Mouse (Mus musculus): ENCODE data around the gene Eipr1. TPM values are rescaled to one million over a fixed set of nuclear protein-coding genes. Genes with fewer than 3 reads are reported as not detected.
"Not testable (repeated sequence)": the region's sequence is repeated elsewhere in the genome, so short reads cannot be mapped to it uniquely, and the experiment has no call there.

Gene Eipr1
- polyA plus RNA-seq, 1 experiment from 2014 or later = 50.0 TPM

DNA sequence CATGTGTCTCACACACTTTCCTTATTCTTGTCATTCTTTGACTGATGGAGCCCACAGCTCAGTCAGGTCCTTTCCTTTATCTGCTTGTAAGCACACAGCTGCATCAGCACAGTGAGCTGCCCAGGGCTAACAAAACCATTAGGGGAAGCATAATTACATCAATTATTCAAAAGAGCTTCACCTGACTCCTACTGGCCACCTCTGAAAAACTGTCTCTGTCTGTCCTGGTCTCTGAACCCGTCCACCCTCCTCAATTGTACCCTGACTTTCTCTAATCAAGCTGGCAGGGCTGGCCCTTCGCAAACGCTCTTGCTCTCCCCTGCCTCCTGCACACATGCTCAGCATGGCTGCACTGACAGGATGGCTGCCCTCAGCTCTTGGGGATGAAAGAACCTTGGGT lies 27.2 kb upstream of the Eipr1 start:
- H3K4me1 ChIP-seq (replicated peaks; ENCODE audit: control insufficient read depth, insufficient read depth, low read length) = no peaks in the 10 kb centered on the region
- ATAC-seq (ENCODE audit: low FRiP score) = no peak
- no peaks in the 10 kb centered on the region for H3K27me3 ChIP-seq (ENCODE audit: control insufficient read depth, insufficient read depth, low read length)
- H3K9me3 ChIP-seq (ENCODE audit: control insufficient read depth, low read length) = no peaks in the 10 kb centered on the region
- H3K27ac ChIP-seq (ENCODE audit: low read depth, low read length) = no peak overlapping the region
- WGBS = 79% methylated on average over 3 of the region's 3 CpGs
- DNase-seq (ENCODE audit: low spot score) = no peak
- no peak overlapping the region for H3K9ac ChIP-seq (ENCODE audit: low read depth, low read length)
- H3K36me3 ChIP-seq (ENCODE audit: control insufficient read depth, insufficient read depth, low read length) = no peaks in the 10 kb centered on the region
- no peak overlapping the region for H3K4me2 ChIP-seq (replicated peaks; ENCODE audit: low read depth, low read length)
- no peak overlapping the region for H3K4me3 ChIP-seq (ENCODE audit: low read depth, low read length)

DNA sequence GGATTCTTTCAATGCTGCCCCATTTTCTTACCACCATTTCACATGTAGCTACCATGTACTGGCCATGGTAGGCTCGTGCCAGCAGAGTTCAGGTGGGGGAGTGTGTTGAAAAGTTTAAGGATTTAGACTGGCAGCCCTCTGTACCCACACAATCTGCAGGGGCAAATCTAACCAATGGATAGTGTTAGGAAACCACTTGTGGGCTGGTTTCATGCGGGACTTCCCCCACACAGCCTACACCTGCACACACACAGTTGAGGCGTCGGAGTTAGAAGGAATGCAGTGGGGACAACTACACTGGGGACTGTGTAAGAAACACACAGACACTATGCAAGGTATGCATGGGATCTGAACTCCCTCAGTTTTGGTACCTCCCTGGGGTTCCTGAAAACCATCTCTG lies 25.4 kb upstream of the Eipr1 start:
- no peak overlapping the region for H3K9ac ChIP-seq (ENCODE audit: low read depth, low read length)
- no peaks in the 10 kb centered on the region for H3K4me1 ChIP-seq (replicated peaks; ENCODE audit: control insufficient read depth, insufficient read depth, low read length)
- H3K4me3 ChIP-seq (ENCODE audit: low read depth, low read length) = no peak overlapping the region
- ATAC-seq (ENCODE audit: low FRiP score) (no peak), DNase-seq (ENCODE audit: low spot score) (no peak)
- no peaks in the 10 kb centered on the region for H3K27me3 ChIP-seq (ENCODE audit: control insufficient read depth, insufficient read depth, low read length)
- no peak overlapping the region for H3K27ac ChIP-seq (ENCODE audit: low read depth, low read length)
- H3K4me2 ChIP-seq (replicated peaks; ENCODE audit: low read depth, low read length) = no peak overlapping the region
- WGBS = 94% methylated on average over 4 of the region's 4 CpGs
- H3K9me3 ChIP-seq (ENCODE audit: control insufficient read depth, low read length) = no peaks in the 10 kb centered on the region
- H3K36me3 ChIP-seq (ENCODE audit: control insufficient read depth, insufficient read depth, low read length) = no peaks in the 10 kb centered on the region

DNA sequence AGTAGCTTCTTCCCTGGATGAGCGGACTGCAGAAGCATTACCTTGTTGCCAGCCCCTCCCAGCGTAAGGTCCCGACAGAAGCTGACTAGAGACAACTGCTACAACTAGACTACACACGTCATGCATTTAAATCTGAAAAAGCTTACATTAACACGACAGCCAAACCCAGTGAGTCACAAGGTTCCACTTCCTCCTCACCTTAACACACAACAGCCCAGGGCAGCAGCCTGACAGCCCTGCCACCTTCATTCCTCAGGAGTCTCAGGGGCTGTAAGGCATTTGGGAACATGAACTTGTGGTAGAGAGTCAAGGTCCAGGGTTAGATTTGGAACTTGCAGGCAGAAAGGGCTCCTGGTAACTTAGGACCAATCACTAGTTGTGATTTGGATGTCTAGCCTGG lies 24.5 kb upstream of the Eipr1 start:
- ATAC-seq (ENCODE audit: low FRiP score) (no peak), DNase-seq (ENCODE audit: low spot score) (no peak)
- H3K27ac ChIP-seq (ENCODE audit: low read depth, low read length) = no peak overlapping the region

DNA sequence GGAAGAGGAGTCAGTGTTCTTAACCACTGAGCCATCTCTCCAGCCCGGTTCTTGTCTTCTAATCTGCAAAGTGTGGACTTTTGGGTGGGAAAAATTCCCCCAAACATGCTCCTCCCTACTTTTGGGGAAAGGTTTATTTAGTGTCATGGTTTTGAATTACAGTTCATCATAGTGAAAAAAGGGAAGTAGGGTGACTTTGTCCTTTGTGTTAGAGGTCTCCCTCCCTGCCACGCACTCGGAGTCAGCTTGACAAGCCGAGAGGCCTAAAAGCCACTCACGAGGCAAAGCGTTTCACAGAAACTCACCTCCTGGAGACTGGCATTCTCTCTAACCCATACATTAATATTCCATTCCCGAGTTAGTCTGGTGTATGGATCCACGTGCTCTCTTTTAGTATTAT lies 19.0 kb upstream of the Eipr1 start:
- Histone ChIP-seq H3K27me3 (ENCODE audit: control insufficient read depth, insufficient read depth, low read length) (no peaks in the 10 kb centered on the region), H3K9ac (ENCODE audit: low read depth, low read length) (no peak overlapping the region), H3K4me2 (replicated peaks; ENCODE audit: low read depth, low read length) (no peak overlapping the region), H3K9me3 (ENCODE audit: control insufficient read depth, low read length) (no peaks in the 10 kb centered on the region), H3K36me3 (ENCODE audit: control insufficient read depth, insufficient read depth, low read length) (no peaks in the 10 kb centered on the region), H3K4me3 (ENCODE audit: low read depth, low read length) (no peak overlapping the region), H3K27ac (ENCODE audit: low read depth, low read length) (no peak overlapping the region), H3K4me1 (replicated peaks; ENCODE audit: control insufficient read depth, insufficient read depth, low read length) (no peaks in the 10 kb centered on the region)
- DNase-seq (ENCODE audit: low spot score) (no peak), ATAC-seq (ENCODE audit: low FRiP score) (no peak)
- WGBS = 94% methylated on average over 8 of the region's 8 CpGs

More for the DNA sequence above, 24.5 kb upstream of the Eipr1 start:
- H3K36me3 ChIP-seq (ENCODE audit: control insufficient read depth, insufficient read depth, low read length) = no peaks in the 10 kb centered on the region
- no peak overlapping the region for H3K4me3 ChIP-seq (ENCODE audit: low read depth, low read length)
- H3K9ac ChIP-seq (ENCODE audit: low read depth, low read length) = no peak overlapping the region
- no peaks in the 10 kb centered on the region for H3K27me3 ChIP-seq (ENCODE audit: control insufficient read depth, insufficient read depth, low read length)
- H3K4me1 ChIP-seq (replicated peaks; ENCODE audit: control insufficient read depth, insufficient read depth, low read length) = no peaks in the 10 kb centered on the region
- no peaks in the 10 kb centered on the region for H3K9me3 ChIP-seq (ENCODE audit: control insufficient read depth, low read length)
- no peak overlapping the region for H3K4me2 ChIP-seq (replicated peaks; ENCODE audit: low read depth, low read length)
- WGBS = 94% methylated on average over 5 of the region's 5 CpGs

DNA sequence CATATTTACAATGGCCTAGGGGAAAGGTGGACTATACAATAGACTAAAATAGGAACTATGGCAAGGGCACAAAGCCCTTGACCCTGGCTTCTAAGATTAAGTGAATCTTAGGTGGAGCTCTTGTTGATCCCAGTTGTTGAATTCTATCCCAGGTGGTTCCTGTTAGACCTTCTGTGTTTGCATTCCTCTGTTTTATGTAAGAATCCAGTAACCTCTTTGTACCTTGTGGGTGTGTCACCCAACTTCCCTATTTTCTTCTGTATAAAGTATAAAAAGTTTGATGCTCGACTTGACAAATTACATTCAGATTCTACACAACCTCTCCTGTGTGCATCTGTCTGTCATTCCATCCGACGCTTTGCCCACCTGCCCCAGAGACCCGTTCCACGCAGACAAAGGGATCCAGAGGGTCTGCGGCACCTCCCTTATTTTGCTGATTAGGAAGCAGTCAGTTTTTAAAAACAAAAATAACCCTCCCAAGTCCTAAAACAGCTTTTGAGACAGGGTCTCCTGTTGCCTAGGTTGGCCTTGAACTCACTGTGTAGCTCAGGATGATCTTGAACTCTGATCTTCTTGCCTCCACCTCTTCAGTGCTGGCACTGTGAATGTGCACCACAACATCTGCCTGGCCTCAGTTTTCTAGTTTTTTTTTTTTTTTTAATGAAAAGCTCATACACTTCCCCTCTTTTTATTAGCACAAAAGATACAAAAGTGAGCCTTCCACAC lies 17.9 kb upstream of the Eipr1 start:
- not testable (repeated sequence) for H3K9me3 ChIP-seq (ENCODE audit: control insufficient read depth, low read length); H3K4me3 ChIP-seq (ENCODE audit: low read depth, low read length); DNase-seq (ENCODE audit: low spot score); ATAC-seq (ENCODE audit: low FRiP score); H3K9ac ChIP-seq (ENCODE audit: low read depth, low read length); H3K36me3 ChIP-seq (ENCODE audit: control insufficient read depth, insufficient read depth, low read length); H3K4me2 ChIP-seq (replicated peaks; ENCODE audit: low read depth, low read length); H3K27ac ChIP-seq (ENCODE audit: low read depth, low read length); H3K27me3 ChIP-seq (ENCODE audit: control insufficient read depth, insufficient read depth, low read length); H3K4me1 ChIP-seq (replicated peaks; ENCODE audit: control insufficient read depth, insufficient read depth, low read length)
- 93% methylated on average over 6 of the region's 6 CpGs for WGBS

DNA sequence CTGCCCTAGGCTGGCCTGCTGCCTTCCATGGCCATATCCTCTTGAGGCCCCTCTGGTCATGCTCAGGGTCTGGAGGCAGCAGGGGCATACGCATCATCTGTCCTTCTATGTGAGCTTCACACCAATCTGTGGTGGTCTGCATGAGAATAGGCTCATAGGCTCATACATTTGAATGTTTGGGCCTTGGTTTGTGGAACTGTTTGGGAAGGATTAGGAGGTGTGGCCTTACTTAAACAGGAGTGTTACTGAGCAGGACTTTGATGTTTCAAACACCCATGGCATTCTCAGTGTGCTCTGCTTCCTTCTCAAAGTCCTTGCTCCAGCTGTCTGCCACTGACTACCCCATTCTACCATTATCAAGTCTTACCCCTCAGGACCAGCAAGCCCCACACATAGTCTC lies 17.3 kb upstream of the Eipr1 start:
- Histone ChIP-seq H3K4me3 (ENCODE audit: low read depth, low read length) (no peak overlapping the region), H3K4me2 (replicated peaks; ENCODE audit: low read depth, low read length) (no peak overlapping the region), H3K27me3 (ENCODE audit: control insufficient read depth, insufficient read depth, low read length) (no peaks in the 10 kb centered on the region), H3K9ac (ENCODE audit: low read depth, low read length) (no peak overlapping the region), H3K4me1 (replicated peaks; ENCODE audit: control insufficient read depth, insufficient read depth, low read length) (no peaks in the 10 kb centered on the region), H3K36me3 (ENCODE audit: control insufficient read depth, insufficient read depth, low read length) (no peaks in the 10 kb centered on the region), H3K9me3 (ENCODE audit: control insufficient read depth, low read length) (no peaks in the 10 kb centered on the region), H3K27ac (ENCODE audit: low read depth, low read length) (no peak overlapping the region)
- 93% methylated on average over 1 of the region's 1 CpGs for WGBS
- ATAC-seq (ENCODE audit: low FRiP score) (no peak), DNase-seq (ENCODE audit: low spot score) (no peak)

DNA sequence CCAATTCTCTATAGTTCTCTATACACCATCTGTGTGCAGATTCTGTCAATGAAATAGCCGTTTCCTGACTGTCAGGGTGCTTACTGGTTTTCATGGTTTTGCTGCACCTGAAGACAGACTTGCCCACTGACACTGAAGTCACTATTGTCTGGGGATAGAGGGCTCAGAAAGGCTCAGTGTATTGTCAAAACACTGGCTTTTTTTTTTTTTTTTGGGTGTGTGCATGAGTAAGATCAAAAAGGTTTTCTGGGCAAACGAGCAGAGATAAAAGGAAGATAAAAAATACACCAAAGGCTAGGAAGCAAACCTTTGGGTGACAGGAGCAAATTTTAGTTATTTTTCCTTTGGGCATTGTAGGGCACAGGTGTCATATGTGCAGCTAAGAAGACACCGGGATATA lies 16.3 kb upstream of the Eipr1 start:
- ATAC-seq (ENCODE audit: low FRiP score) (no peak), DNase-seq (ENCODE audit: low spot score) (no peak)
- Histone ChIP-seq H3K36me3 (ENCODE audit: control insufficient read depth, insufficient read depth, low read length) (no peaks in the 10 kb centered on the region), H3K9me3 (ENCODE audit: control insufficient read depth, low read length) (no peaks in the 10 kb centered on the region), H3K9ac (ENCODE audit: low read depth, low read length) (no peak overlapping the region), H3K4me1 (replicated peaks; ENCODE audit: control insufficient read depth, insufficient read depth, low read length) (no peaks in the 10 kb centered on the region), H3K4me3 (ENCODE audit: low read depth, low read length) (no peak overlapping the region), H3K27ac (ENCODE audit: low read depth, low read length) (no peak overlapping the region), H3K4me2 (replicated peaks; ENCODE audit: low read depth, low read length) (no peak overlapping the region), H3K27me3 (ENCODE audit: control insufficient read depth, insufficient read depth, low read length) (no peaks in the 10 kb centered on the region)
- 88% methylated on average over 3 of the region's 3 CpGs for WGBS

DNA sequence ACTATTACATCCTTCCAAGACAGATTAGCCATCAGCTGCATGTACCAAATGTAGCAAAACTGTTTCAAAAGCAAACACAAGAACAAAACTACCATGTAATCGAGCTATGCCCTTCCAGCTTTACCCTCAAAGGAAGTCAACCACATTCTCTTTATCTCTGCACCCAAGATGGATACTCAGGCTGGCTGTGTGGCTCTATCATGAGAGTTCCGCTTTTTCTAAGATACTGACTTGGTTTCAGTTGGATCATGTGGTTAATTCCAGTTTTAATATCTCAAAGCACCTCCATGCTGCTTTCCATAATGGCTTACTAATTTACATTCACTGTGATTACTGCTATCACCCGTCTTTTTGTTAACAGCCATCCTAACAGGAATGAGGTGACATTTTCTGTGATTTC lies 8.3 kb upstream of the Eipr1 start:
- H3K9me3 ChIP-seq (ENCODE audit: control insufficient read depth, low read length) = no peaks in the 10 kb centered on the region
- no peak overlapping the region for H3K4me2 ChIP-seq (replicated peaks; ENCODE audit: low read depth, low read length)
- no peak overlapping the region for H3K4me3 ChIP-seq (ENCODE audit: low read depth, low read length)
- DNase-seq (ENCODE audit: low spot score) (no peak), ATAC-seq (ENCODE audit: low FRiP score) (no peak)
- H3K4me1 ChIP-seq (replicated peaks; ENCODE audit: control insufficient read depth, insufficient read depth, low read length) = no peaks in the 10 kb centered on the region
- H3K27me3 ChIP-seq (ENCODE audit: control insufficient read depth, insufficient read depth, low read length) = no peaks in the 10 kb centered on the region
- H3K27ac ChIP-seq (ENCODE audit: low read depth, low read length) = no peak overlapping the region
- 86% methylated on average over 3 of the region's 3 CpGs for WGBS
- no peaks in the 10 kb centered on the region; the same call in 1 of the 2 replicates for H3K36me3 ChIP-seq (ENCODE audit: control insufficient read depth, insufficient read depth, low read length)
- H3K9ac ChIP-seq (ENCODE audit: low read depth, low read length) = no peak overlapping the region

DNA sequence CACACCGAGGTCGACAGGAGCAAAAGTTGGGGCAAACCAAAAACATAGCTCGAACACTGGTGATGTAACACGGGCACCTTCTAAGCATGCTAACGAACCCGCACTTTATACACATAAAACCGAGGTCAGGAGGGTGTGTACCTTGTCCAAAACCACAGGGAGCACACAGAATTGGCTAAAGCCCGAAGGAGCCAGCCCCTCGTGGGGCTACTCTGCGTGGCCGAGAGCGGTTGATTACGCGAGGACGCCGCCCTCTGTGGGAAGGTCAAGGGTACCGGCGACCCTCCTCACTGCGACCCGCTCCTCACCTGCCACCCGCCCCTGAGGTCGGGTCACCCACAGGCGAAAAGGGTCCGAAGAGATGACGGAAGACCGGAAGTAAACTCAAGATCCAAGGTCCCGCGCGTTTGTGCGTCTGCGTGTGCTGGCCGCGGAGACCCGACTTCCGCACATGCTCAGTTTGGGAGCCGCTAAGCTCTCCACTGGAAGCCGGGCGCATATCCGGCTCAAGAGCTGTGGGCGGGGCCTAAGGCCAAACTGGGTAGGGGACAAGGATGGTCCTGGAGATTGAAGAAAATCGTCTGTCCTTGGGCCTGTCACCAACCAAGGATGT lies 1.5 kb upstream of the Eipr1 start, which contains the start of gene Trappc12:
Trappc12 (minus strand) TSS at position 452 of the 613 bp plus-strand sequence.
- Histone ChIP-seq H3K27ac (ENCODE audit: low read depth, low read length) (no peak within 1 kb of the TSS), H3K4me1 (replicated peaks; ENCODE audit: control insufficient read depth, insufficient read depth, low read length) (peaks cover 2% of the 10 kb centered on the region; the same call in 1 of the 2 replicates), H3K4me3 (ENCODE audit: low read depth, low read length) (peak within 1 kb of the TSS; percentile 83), H3K9ac (ENCODE audit: low read depth, low read length) (peak within 1 kb of the TSS; percentile 75), H3K27me3 (ENCODE audit: control insufficient read depth, insufficient read depth, low read length) (no peaks in the 10 kb centered on the region), H3K4me2 (replicated peaks; ENCODE audit: low read depth, low read length) (peak within 1 kb of the TSS; percentile 90), H3K36me3 (ENCODE audit: control insufficient read depth, insufficient read depth, low read length) (no peaks in the 10 kb centered on the region; the same call in 1 of the 2 replicates), H3K9me3 (ENCODE audit: control insufficient read depth, low read length) (no peaks in the 10 kb centered on the region)
- peak; percentile 94 for DNase-seq (ENCODE audit: low spot score)
- ATAC-seq (ENCODE audit: low FRiP score) = peak; percentile 93
- 2% methylated on average over 41 of the region's 41 CpGs for WGBS
